Mouse (Mus musculus): ENCODE results near the gene Brd3.
"Not testable (repeated sequence)": the region's sequence is repeated elsewhere in the genome, so short reads cannot be mapped to it uniquely, and the experiment has no call there.

Gene Brd3

GRCm38 (mm10) chr2:27510706-27511105 is 3.2 kb upstream of the Brd3 start:
- DNase-seq (ENCODE audit: low spot score) = no peak

DNA sequence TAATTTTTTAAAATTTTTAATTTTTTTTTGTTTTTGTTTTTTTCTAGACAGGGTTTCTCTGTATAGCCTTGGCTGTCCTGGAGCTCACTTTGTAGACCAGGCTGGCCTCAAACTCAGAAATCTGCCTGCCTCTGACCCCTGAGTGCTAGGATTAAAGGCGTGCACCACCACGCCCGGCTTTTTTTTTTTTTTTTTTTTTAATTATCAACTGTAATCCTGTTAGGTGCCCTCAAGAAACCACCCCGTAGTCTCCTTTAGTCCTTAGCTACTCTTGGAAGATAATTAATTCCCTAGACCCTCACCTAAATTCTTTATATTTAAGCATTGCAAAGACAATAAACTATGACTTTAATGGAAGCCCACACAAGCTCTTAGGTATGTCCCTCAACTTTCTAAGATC is 804 bp downstream of the Brd3 start:
- not testable (repeated sequence) for DNase-seq (ENCODE audit: low spot score)

- DNase-seq (ENCODE audit: low spot score) = no peak
Observed at GRCm38 (mm10) chr2:27505539-27505938, 1.9 kb downstream of the Brd3 start.

GRCm38 (mm10) chr2:27504113-27504885 is 3.2 kb downstream of the Brd3 start:
- no peak for DNase-seq (ENCODE audit: low spot score)

GRCm38 (mm10) chr2:27496391-27497028 is 11.0 kb downstream of the Brd3 start:
- DNase-seq (ENCODE audit: low spot score) = no peak

DNA sequence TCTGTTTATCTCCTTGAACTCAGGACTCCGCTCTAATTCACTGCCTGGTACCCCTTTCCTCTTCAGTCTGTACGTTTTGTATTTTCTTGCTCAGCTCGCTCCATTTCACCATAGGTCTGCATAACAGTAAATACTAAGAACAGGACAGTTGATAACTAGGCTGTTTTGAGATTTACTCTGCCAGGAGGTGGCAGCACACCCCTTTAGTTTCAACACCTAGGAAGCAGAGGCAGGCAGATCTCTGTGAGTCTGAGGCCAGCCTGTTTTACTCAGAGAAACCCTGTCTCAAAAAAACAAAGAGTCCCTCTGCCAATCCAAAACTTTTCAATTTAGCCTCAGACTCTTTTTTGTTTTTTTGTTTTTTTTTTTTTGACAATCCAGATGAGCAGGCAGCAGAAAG is 13.5 kb downstream of the Brd3 start:
- DNase-seq (ENCODE audit: low spot score) = no peak

GRCm38 (mm10) chr2:27490939-27491338 is 16.5 kb downstream of the Brd3 start:
- no peak for DNase-seq (ENCODE audit: low spot score)

DNA sequence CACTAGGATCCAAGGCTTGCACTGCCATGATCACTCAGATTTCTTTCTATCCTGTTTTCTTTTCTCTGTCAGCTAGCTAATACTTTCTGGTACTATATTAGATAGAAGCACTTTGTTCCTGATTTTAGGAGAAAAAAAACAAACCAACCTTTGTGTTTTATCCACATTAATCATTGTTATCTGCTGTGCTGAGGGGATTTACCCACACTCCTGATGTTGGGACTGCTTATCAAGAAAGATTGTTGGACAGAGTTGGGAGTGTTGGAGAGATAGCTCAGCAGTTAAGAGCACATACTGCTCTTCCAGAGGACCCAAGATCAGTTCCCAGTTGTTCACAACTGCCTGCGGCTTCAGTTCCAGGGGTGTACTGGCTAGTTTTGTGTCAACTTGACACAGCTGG is 19.1 kb downstream of the Brd3 start:
- no peak for DNase-seq (ENCODE audit: low spot score)

GRCm38 (mm10) chr2:27487336-27488049 is 20.0 kb downstream of the Brd3 start:
- no peak for DNase-seq (ENCODE audit: low spot score)

- DNase-seq (ENCODE audit: low spot score) = no peak
Observed at GRCm38 (mm10) chr2:27486725-27487124, 20.7 kb downstream of the Brd3 start.

DNA sequence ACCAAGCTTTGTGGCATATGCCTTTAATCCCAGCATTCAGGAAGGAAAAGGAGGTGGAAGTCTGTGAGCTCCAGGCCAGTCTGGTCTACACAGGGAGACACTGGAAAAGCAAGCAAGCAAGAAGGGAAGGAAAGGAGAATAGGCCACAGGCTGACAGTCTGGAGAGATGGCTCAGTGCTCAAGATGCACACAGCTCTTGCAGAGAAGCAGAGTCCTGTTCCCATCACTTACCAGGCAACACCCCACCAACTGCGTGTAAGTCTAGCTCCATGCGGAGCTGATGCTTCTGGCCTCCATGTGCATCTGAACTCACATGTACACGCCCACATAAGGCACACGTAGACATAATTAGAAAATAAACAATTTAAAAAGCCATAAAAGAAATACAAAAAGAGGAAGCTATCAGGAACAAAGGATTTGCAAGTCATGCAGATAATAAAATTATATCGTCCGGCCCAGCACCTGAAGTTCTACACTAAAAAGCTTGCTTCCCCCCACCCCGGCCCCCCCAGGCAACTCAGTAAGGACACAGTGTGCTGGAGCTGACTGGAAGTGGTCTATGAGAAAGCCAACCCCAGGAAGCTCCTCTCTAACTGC is 25.1 kb downstream of the Brd3 start:
- no peak for DNase-seq (ENCODE audit: low spot score)

DNA sequence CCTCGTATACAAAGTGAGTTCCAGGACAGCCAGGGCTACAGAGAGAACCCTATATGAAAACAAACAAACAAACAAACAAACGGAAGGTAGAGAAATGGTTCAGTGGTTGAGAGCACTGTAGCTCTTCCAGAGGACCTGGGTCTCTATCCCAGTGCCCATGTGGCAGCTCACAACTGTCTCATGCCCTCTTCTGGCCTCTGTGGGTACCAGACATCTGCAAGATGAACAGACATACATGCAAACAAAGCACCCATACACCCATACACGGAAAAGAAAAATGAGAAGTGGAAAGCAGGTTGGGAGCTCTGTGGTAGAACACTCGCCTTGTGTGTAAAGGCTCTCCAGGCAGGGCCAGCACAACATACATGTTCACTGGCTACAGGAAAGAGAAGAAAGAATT is 27.1 kb downstream of the Brd3 start:
- DNase-seq (ENCODE audit: low spot score) = no peak

DNA sequence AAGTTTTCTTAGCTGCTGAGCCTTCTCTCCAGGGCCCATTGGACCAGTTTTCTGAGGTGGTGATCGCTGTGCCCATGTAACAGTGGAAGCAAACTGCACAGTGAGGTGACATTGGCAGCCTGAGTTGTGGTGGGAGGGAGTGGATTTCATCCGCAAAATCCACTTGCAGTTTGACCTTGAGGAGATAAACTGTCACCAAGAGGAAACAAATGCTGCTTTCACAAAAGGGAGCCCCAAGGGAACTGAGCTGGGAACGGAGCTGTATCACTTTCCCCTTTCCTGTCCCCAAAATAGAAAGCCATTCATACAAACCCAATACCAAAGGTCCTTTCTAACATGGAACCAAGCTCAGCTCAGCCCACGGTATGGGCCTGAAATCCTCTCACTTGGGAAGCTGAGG is 27.6 kb downstream of the Brd3 start:
- DNase-seq (ENCODE audit: low spot score) = no peak

GRCm38 (mm10) chr2:27476303-27477192 is 30.9 kb downstream of the Brd3 start:
- DNase-seq (ENCODE audit: low spot score) = no peak

DNA sequence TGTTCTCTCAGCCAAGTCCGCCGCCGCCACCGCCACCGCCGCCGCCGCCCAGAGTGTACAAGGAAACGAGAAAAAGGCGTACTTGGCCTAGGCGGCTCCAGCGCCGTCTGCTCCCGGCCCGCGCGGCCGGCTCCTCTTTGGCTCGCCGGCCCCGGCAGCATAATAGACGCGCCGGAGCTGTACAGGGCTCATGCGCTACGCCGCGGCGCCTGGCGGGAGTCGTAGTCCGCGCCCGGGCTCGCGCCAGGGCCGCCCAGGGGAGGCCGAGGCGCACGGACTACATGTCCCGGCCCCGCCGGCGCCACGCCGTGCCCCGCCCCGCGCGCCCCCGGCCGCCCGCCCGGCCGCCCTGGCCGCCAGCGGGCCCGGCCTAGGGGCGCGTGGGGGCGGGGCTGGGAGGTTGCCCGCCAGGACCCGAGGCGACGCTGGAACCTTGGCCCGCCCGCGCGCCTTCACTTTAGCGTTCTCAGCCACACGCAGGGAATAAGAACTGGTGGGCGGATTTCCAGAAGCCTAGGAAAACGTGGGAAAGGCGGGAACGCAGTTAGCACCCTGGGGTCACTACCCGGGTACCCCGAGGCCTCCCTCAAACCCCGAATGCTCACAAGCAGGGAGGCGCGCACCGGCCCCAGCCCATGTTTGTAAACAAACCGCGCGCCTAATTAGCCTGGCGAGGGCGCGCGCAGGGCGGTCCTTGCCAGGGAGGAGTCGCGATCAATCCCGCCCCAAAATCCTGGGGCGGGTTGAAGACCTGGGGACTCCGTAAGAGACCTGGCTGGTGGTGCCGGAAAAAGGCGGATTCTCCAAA is 31.8 kb downstream of the Brd3 start:
- peak; percentile 91 for DNase-seq (ENCODE audit: low spot score)

DNA sequence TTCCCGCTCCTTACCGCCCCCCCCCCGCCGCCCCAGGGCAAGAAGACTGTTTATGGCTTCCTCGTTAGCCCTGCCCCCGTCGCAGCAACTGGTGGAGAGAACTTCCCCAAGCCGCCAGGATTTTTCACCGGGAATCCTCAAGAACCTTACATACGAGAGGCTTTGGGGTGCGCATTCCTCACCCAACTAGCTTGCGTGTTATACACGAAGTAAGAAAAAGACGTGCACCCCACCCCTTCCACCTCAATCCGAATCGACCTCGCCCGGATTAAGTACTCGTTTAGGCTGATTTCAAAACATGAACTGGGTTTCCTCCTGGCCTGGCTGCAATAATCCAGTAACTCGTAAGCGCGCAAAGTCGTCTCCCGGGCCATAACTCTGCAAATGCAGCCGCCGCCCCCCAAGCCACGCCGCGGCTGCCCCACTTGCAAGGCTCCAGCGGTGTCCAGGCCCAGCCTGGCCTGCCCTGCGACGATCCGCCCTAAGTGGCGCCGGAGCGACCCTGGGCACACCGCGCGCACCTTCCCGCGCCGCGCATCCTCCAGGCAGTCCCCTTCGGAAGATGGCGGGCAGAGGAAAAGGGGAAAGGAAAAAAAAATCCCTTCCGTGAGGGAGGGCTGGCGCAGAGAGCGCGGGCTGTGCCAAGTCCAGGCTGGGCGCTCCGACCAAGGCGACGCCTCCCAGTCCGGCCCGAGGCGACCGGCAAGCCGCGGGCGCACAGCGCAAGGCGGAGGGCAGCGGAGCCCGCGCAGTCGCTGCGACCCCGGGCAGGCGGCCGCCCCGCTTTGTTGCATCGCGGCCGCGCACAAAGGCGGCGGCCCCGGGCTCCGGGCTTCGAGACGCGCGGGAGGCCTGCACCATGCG is 32.6 kb downstream of the Brd3 start:
- no peak for DNase-seq (ENCODE audit: low spot score)

DNA sequence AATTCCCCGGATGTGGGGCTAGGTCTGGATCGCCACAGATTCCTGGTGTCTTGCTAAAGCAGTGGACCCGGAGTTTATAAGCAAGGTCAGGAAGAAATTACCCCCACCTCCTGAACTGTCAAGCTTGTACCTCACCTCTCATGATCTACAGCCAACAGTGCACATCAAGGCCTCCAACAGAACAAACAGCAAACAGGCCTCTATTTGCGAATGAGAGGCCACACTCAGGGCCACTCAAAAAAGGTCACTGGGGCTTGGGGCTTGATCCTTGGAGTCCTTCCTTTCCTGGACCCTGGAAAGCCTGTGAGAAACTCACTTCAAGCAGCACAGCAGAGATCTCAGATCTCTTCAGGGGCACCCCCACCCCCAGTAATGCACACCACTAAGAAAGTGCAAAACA is 33.6 kb downstream of the Brd3 start:
- DNase-seq (ENCODE audit: low spot score) = no peak

DNA sequence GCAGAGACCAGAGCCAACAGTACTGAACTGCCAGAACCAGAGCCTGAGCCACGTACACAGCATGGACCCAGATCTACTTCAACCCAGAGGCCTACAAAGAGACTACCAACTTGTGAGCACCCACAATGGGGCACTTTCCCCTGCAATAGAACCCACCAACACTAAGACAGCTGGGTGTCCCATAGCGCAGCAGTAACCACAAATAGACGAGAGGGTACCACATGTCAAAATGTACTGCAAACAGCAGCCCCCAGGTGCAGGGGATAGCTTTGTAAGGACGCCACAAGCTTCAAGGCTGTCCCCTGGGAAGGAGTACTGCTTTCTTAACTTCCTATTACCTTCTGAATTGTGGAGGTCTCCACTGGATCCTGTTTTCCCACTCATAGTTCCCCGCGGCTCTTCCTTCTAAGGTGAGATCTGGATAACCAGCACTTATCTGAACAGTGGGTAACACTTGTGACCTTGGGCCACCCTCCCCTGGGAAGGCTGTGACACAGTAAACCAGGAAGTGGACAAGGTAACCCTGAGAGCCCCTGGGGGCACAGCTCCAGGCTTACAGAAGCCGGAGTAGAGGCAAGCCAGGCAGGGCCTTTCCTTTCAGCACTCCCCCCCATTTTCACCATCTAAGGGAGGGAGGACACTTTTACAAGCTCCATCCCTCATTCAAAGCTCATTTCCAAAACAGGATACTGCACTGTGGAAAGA is 34.2 kb downstream of the Brd3 start:
- no peak for DNase-seq (ENCODE audit: low spot score)

GRCm38 (mm10) chr2:27471170-27471584 is 36.3 kb downstream of the Brd3 start:
- DNase-seq (ENCODE audit: low spot score) = no peak
